Comparison of ENCODE assay signal across 8 mouse cellular contexts in genomic region chr8:70699834-70700554, GRCm38 (mm10). TPM values are rescaled to one million over a fixed set of nuclear protein-coding genes. Genes with fewer than 3 reads are reported as not detected.
DNase-seq lines count a peak whose midpoint lies in the region; ATAC-seq and TF ChIP-seq lines count a peak whose summit lies in the region.

No protein-coding gene starts in this region.

- peak; percentile 77 to 89 for DNase-seq in cerebellum, adult 18-20 months
- DNase-seq in heart, postnatal 36 days: peak; percentile 82 to 88
- DNase-seq in layer of hippocampus, adult 9-11 months: peak; percentile 87
- peak; percentile 84 for DNase-seq in ovary, postnatal 36 days (ENCODE audit: low spot score)
- DNase-seq in thymus, postnatal 10 days (ENCODE audit: low spot score in 2 of 2): peak; percentile 86 to 88

- H3K36me3 ChIP-seq in E14TG2a.4 (ENCODE audit: insufficient read depth, low read length): peaks cover 4% of the 10 kb centered on the region; the same call in 1 of the 2 replicates
- H3K36me3 ChIP-seq in forebrain, embryonic 16.5 days (ENCODE audit: control insufficient read depth, insufficient read depth): no peaks in the 10 kb centered on the region
- no peaks in the 10 kb centered on the region for H3K36me3 ChIP-seq in lung, embryonic 15.5 days

- peak overlapping the region; percentile 90 for H3K4me3 ChIP-seq in E14TG2a.4 (replicated peaks; ENCODE audit: low read length)
- H3K4me3 ChIP-seq in forebrain, embryonic 16.5 days (replicated peaks; ENCODE audit: low read length): peak overlapping the region; percentile 62
- H3K4me3 ChIP-seq in lung, embryonic 15.5 days: peak overlapping the region; percentile 86

- no peaks in the 10 kb centered on the region for H3K27me3 ChIP-seq in E14TG2a.4 (ENCODE audit: insufficient read depth, low read length)
- H3K27me3 ChIP-seq in forebrain, embryonic 16.5 days (replicated peaks; ENCODE audit: control insufficient read depth, insufficient read depth, low read length): no peaks in the 10 kb centered on the region
- H3K27me3 ChIP-seq in lung, embryonic 15.5 days: no peaks in the 10 kb centered on the region

- ATAC-seq in forebrain, embryonic 16.5 days: peak; percentile 11; the same call in 1 of the 2 replicates
- no peak for ATAC-seq in lung, embryonic 15.5 days (ENCODE audit: borderline replicate concordance, extremely low read depth, low FRiP score, low TSS enrichment)

- TF ChIP-seq CTCF in E14TG2a.4 (conservative IDR thresholded peaks at IDR 0.05; ENCODE audit: low read length): no peak

- peak overlapping the region; percentile 93 for H3K9ac ChIP-seq in forebrain, embryonic 16.5 days (replicated peaks; ENCODE audit: low read depth, low read length)
- peak overlapping the region; percentile 98 for H3K9ac ChIP-seq in lung, embryonic 15.5 days

- under 1% methylated on average over 58 of the region's 59 CpGs for WGBS in forebrain, embryonic 16.5 days
- WGBS in lung, embryonic 15.5 days: under 1% methylated on average over 59 of the region's 59 CpGs

- H3K4me2 ChIP-seq in forebrain, embryonic 16.5 days (ENCODE audit: low read length): peak overlapping the region; percentile 80
- H3K4me2 ChIP-seq in lung, embryonic 15.5 days: peak overlapping the region; percentile 70

- H3K9me3 ChIP-seq in E14TG2a.4 (ENCODE audit: low read length): no peaks in the 10 kb centered on the region
- no peaks in the 10 kb centered on the region for H3K9me3 ChIP-seq in forebrain, embryonic 16.5 days (ENCODE audit: control insufficient read depth, low read length)
- H3K9me3 ChIP-seq in lung, embryonic 15.5 days: no peaks in the 10 kb centered on the region

- H3K4me1 ChIP-seq in E14TG2a.4 (replicated peaks; ENCODE audit: low read depth, low read length): peaks cover 40% of the 10 kb centered on the region
- peaks cover 49% of the 10 kb centered on the region for H3K4me1 ChIP-seq in forebrain, embryonic 16.5 days (replicated peaks; ENCODE audit: control insufficient read depth, insufficient read depth, low read length)
- H3K4me1 ChIP-seq in lung, embryonic 15.5 days: peaks cover 44% of the 10 kb centered on the region

- intact Hi-C loops in heart, postnatal 36 days (cut with DNase I): loop anchor here (1.0 kb wide), 1 partner anchor 70 kb away; no protein-coding TSS in a partner anchor

- peak overlapping the region; percentile 97 for H3K27ac ChIP-seq in forebrain, embryonic 16.5 days (ENCODE audit: low read length)
- H3K27ac ChIP-seq in lung, embryonic 15.5 days: peak overlapping the region; percentile 99

RNA-seq across cellular contexts. Expression of gene Jund, which starts 1.2 kb away (rescaled TPM):
- 54.6 and 57.7 TPM in 2 replicates for polyA plus RNA-seq in forebrain, embryonic 16.5 days (2015; fragmentation: Nextera tagmentation; extraction: Ambion mirVana)
- total RNA-seq in heart, postnatal 36 days (2021): 100 to 1,000 TPM; 124 to 138 TPM
- polyA plus RNA-seq in lung, embryonic 15.5 days (2015; fragmentation: Nextera tagmentation; extraction: Ambion mirVana): 49.7 TPM in 2 replicates

RNA-seq across cellular contexts. Expression of gene Iqcn, which starts 3.3 kb away (rescaled TPM):
- polyA plus RNA-seq in forebrain, embryonic 16.5 days (2015; fragmentation: Nextera tagmentation; extraction: Ambion mirVana): 0.11 and 0.14 TPM in 2 replicates
- total RNA-seq in heart, postnatal 36 days (2021): under 1 TPM in 1 of 2 experiments, not detected in 1; 0.06 TPM
- 0.02 TPM in 1 of 2 replicates, not detected in the other for polyA plus RNA-seq in lung, embryonic 15.5 days (2015; fragmentation: Nextera tagmentation; extraction: Ambion mirVana)

RNA-seq across cellular contexts. Expression of gene Gm3336, which starts 18.3 kb away (rescaled TPM):
- polyA plus RNA-seq in forebrain, embryonic 16.5 days (2015; fragmentation: Nextera tagmentation; extraction: Ambion mirVana): not detected in 2 replicates
- total RNA-seq in heart, postnatal 36 days (2021): not detected
- polyA plus RNA-seq in lung, embryonic 15.5 days (2015; fragmentation: Nextera tagmentation; extraction: Ambion mirVana): not detected in 2 replicates

RNA-seq across cellular contexts. Expression of gene Pde4c, which starts 23.5 kb away (rescaled TPM):
- polyA plus RNA-seq in forebrain, embryonic 16.5 days (2015; fragmentation: Nextera tagmentation; extraction: Ambion mirVana): 0.12 and 0.54 TPM in 2 replicates
- total RNA-seq in heart, postnatal 36 days (2021): 1 to 10 TPM; 2.0 to 3.7 TPM
- polyA plus RNA-seq in lung, embryonic 15.5 days (2015; fragmentation: Nextera tagmentation; extraction: Ambion mirVana): 0.08 and 0.16 TPM in 2 replicates

RNA-seq across cellular contexts. Expression of gene Lsm4, which starts 26.9 kb away (rescaled TPM):
- polyA plus RNA-seq in forebrain, embryonic 16.5 days (2015; fragmentation: Nextera tagmentation; extraction: Ambion mirVana): 166 and 168 TPM in 2 replicates
- 10 to 100 TPM; 64.0 to 66.8 TPM for total RNA-seq in heart, postnatal 36 days (2021)
- 268 and 320 TPM in 2 replicates for polyA plus RNA-seq in lung, embryonic 15.5 days (2015; fragmentation: Nextera tagmentation; extraction: Ambion mirVana)
